ENCODE assay signal across 11 mouse cellular contexts in the genomic region with DNA sequence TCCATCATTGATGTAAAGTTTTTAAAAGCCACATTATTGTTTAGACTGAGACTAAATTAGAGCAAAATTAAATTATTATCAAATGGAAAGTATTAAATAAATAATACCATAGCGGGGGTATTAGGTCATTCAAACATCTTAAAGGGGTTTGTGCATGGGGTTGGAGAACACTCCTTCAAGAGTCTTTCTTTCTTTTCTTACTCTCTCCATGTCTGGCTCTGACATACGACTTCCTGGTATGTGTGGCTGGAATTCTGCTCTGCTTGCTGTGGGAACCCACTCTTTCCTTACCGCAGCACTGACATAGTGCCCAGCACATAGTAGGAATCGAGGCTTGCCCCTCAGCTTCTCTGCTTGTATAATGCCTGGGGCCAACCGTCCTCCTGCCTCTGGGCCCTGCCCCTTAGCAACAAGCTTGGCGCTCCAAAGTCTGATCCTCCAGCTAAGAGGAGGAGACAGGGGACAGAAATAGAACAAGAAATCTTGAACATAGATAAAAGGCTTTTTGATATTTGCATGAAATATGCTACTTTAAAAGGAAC. TPM values are rescaled to one million over a fixed set of nuclear protein-coding genes. Genes with fewer than 3 reads are reported as not detected.
DNase-seq lines count a peak whose midpoint lies in the region; ATAC-seq and TF ChIP-seq lines count a peak whose summit lies in the region.
"Had no signal": no experiment of that assay in that cellular context is flagged by ENCODE, and none has a peak within 500 bp of the region (broad histone marks: within the 10 kb centered on the region; RNA-seq: fewer than 3 reads in every experiment).

No protein-coding gene starts in this region.

- DNase-seq in layer of hippocampus, adult 2 months (ENCODE audit: low spot score in 2 of 2): no peak
- no peak for DNase-seq in layer of hippocampus, postnatal 36 days
- no peak for DNase-seq in embryonic facial prominence, embryonic 14.5 days (ENCODE audit: low spot score)
- peak; percentile 12 to 37 for DNase-seq in kidney, postnatal 4 days
- DNase-seq in ovary, adult 18-20 months (ENCODE audit: low spot score): no peak
- DNase-seq in gastrocnemius, postnatal 14 days: no peak
- no peak for DNase-seq in left cerebral cortex, adult 11 months (ENCODE audit: low spot score)
- DNase-seq: cerebellum, adult 2 months had no signal

- H3K9me3 ChIP-seq in embryonic facial prominence, embryonic 14.5 days (ENCODE audit: control insufficient read depth, low read length): no peaks in the 10 kb centered on the region
- 0 out of 2 replicates have a peak, but pooled peaks cover 6% of the 10 kb centered on the region for H3K9me3 ChIP-seq in heart, embryonic 12.5 days (replicated peaks)

- H3K4me1 ChIP-seq in embryonic facial prominence, embryonic 14.5 days (ENCODE audit: control insufficient read depth, insufficient read depth, low read length): peaks cover 11% of the 10 kb centered on the region
- peaks cover 14% of the 10 kb centered on the region for H3K4me1 ChIP-seq in heart, embryonic 12.5 days (replicated peaks)

- no peaks in the 10 kb centered on the region for H3K36me3 ChIP-seq in embryonic facial prominence, embryonic 14.5 days (ENCODE audit: control insufficient read depth, insufficient read depth, low read length)
- H3K36me3 ChIP-seq in heart, embryonic 12.5 days: no peaks in the 10 kb centered on the region

- no peak for ATAC-seq in embryonic facial prominence, embryonic 14.5 days (ENCODE audit: low read depth)
- ATAC-seq in heart, embryonic 12.5 days (ENCODE audit: insufficient number of reproducible peaks, low FRiP score): no peak

- WGBS in embryonic facial prominence, embryonic 14.5 days: 48% methylated on average over 6 of the region's 6 CpGs
- 34% methylated on average over 6 of the region's 6 CpGs for whole genome bisulfite sequencing in heart, embryonic 12.5 days

- no peaks in the 10 kb centered on the region for H3K27me3 ChIP-seq in embryonic facial prominence, embryonic 14.5 days (replicated peaks; ENCODE audit: control insufficient read depth, insufficient read depth, low read length)
- no peaks in the 10 kb centered on the region for H3K27me3 ChIP-seq in heart, embryonic 12.5 days (replicated peaks)
- H3K27me3 ChIP-seq: megakaryocyte, embryonic 14.5 days had no signal

- H3K27ac ChIP-seq in layer of hippocampus, adult 2 months: peak overlapping the region; percentile 3; the same call in 1 of the 2 replicates
- 0 out of 2 replicates have a peak overlapping the region, but pooled peaks have one; percentile 34 for H3K27ac ChIP-seq in embryonic facial prominence, embryonic 14.5 days (replicated peaks; ENCODE audit: low read depth, low read length)
- peak overlapping the region; percentile 75 for H3K27ac ChIP-seq in heart, embryonic 12.5 days (ENCODE audit: poor library complexity, severe bottlenecking)

- intact Hi-C loops in gastrocnemius, postnatal 14 days (cut with DNase I; ENCODE audit: low total_unique reads): no loop called here

- no peak overlapping the region for H3K9ac ChIP-seq in embryonic facial prominence, embryonic 14.5 days (ENCODE audit: low read depth, low read length)
- no peak overlapping the region for H3K9ac ChIP-seq in heart, embryonic 12.5 days

- no peak overlapping the region for H3K4me3 ChIP-seq in layer of hippocampus, adult 2 months
- H3K4me3 ChIP-seq in embryonic facial prominence, embryonic 14.5 days (ENCODE audit: low read depth, low read length): no peak overlapping the region
- H3K4me3 ChIP-seq in heart, embryonic 12.5 days: no peak overlapping the region
- H3K4me3 ChIP-seq: erythroblast, embryonic 14.5 days; megakaryocyte, embryonic 14.5 days had no signal

- no peak for TF ChIP-seq CTCF in layer of hippocampus, adult 2 months (conservative IDR thresholded peaks at IDR 0.05)

- no peak overlapping the region for H3K4me2 ChIP-seq in embryonic facial prominence, embryonic 14.5 days (ENCODE audit: low read depth, low read length)
- no peak overlapping the region for H3K4me2 ChIP-seq in heart, embryonic 12.5 days

RNA-seq across cellular contexts. Expression of a gene that starts 40.0 kb away (rescaled TPM):
- 10 to 100 TPM; 25.5 to 27.2 TPM for total RNA-seq in layer of hippocampus, adult 2 months (2021)
- 10 to 100 TPM; 24.0 to 27.5 TPM for total RNA-seq in layer of hippocampus, postnatal 36 days (2021)
- 34.4 and 34.6 TPM in 2 replicates for polyA plus RNA-seq in embryonic facial prominence, embryonic 14.5 days (2014; fragmentation: Nextera tagmentation; extraction: Ambion mirVana)
- 18.9 and 19.3 TPM in 2 replicates for polyA plus RNA-seq in heart, embryonic 12.5 days (2016; fragmentation: Nextera tagmentation; extraction: Ambion mirVana)
- 10 to 100 TPM; 16.9 to 21.5 TPM for total RNA-seq in gastrocnemius, postnatal 14 days (2021)

Comparison
In these comparisons a context has a peak if more than half of its experiments do, and no peak if none do; other contexts are left out.
1. DNase-seq: peak in kidney, postnatal 4 days (2 of 2); none in layer of hippocampus, adult 2 months (0 of 2), layer of hippocampus, postnatal 36 days (0 of 2), embryonic facial prominence, embryonic 14.5 days (single experiment), ovary, adult 18-20 months (single experiment), gastrocnemius, postnatal 14 days (single experiment) and left cerebral cortex, adult 11 months (single experiment).
2. H3K27ac ChIP-seq: peak in every context shown above with its lines; median percentile 75 in heart, embryonic 12.5 days; 34 in embryonic facial prominence, embryonic 14.5 days; 3 in layer of hippocampus, adult 2 months.